Mouse (Mus musculus) midbrain, embryonic 10.5 days (tissue): ENCODE data around the gene Ahcyl2. TPM values are rescaled to one million over a fixed set of nuclear protein-coding genes. Genes with fewer than 3 reads are reported as not detected.
A peak's percentile ranks its signal among the peaks of the same experiment; 100 is the strongest.

Experiments used
- DNase-seq: peaks from one replicate; pipeline ENCODE4 v3.0.0-alpha.2; 2017; ENCODE audit warnings: low spot score
- H3K27ac ChIP-seq: fragments of 300-500 bp; sonication (generic); replicated peaks from 2 replicates; pipeline ENCODE4 v1.5.1; 2016; ENCODE audit warnings: mild to moderate bottlenecking
- H3K27me3 ChIP-seq: fragments of 300-500 bp; sonication (generic); 2 replicates; pipeline ENCODE4 v1.6.1; 2016; ENCODE audit warnings: low read depth, mild to moderate bottlenecking; ENCODE audit not compliant: poor library complexity, severe bottlenecking
- H3K36me3 ChIP-seq: fragments of 300-500 bp; sonication (generic); 2 replicates; pipeline ENCODE4 v1.6.1; 2016; ENCODE audit warnings: mild to moderate bottlenecking, moderate library complexity
- H3K4me1 ChIP-seq: fragments of 300-500 bp; sonication (generic); 2 replicates; pipeline ENCODE4 v1.6.1; 2016
- H3K4me3 ChIP-seq: fragments of 300-500 bp; sonication (generic); 2 replicates; pipeline ENCODE4 v1.5.1; 2016; ENCODE audit warnings: mild to moderate bottlenecking, moderate library complexity
- H3K9me3 ChIP-seq: fragments of 300-500 bp; sonication (generic); replicated peaks from 2 replicates; pipeline ENCODE4 v1.6.1; 2016; ENCODE audit warnings: mild to moderate bottlenecking
- WGBS: fragments of 180-500 bp; shearing (Covaris S2); methylation state at CpG from one replicate; pipeline ENCODE4 v1.1.7; 2016; 5-methylcytosine and 5-hydroxymethylcytosine counted together
- polyA plus RNA-seq: library from polyadenylated mRNA; unstranded; fragments of >200 nt; fragmentation: Nextera tagmentation; extraction: Ambion mirVana; gene quantifications from 2 replicates; pipeline ENCODE4 v1.2.1, GENCODE M21; 2016

Ahcyl2 gene
- polyA plus RNA-seq, 1 experiment from 2014 or later = 12.5 TPM

DNA sequence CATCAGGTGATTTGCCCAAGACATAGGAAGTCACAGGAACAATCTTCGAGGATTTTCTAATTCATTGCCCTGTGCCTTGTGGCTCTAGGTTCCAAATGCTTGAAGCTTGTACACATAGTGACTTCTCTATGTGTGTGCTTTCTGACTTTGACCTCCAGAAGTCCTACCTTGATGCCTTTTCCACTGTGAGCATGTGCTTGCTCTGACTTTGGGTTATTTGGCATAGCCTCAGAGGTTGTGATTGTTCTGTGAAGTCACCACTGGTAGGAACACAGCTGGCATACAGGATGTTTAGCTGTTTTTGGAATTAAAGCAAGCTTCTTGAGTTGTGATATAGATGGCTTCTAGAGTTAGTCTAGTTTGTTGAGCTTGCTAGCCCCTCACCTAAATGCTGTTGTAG is 82.3 kb downstream of the Ahcyl2 start:
- Histone ChIP-seq H3K4me1 (peaks cover 12% of the 10 kb centered on the region), H3K9me3 (no peaks in the 10 kb centered on the region), H3K36me3 (no peaks in the 10 kb centered on the region), H3K27me3 (no peaks in the 10 kb centered on the region), H3K4me3 (no peak overlapping the region), H3K27ac (no peak overlapping the region)
- WGBS = 88% methylated on average over 1 of the region's 1 CpGs
- DNase-seq = no peak

DNA sequence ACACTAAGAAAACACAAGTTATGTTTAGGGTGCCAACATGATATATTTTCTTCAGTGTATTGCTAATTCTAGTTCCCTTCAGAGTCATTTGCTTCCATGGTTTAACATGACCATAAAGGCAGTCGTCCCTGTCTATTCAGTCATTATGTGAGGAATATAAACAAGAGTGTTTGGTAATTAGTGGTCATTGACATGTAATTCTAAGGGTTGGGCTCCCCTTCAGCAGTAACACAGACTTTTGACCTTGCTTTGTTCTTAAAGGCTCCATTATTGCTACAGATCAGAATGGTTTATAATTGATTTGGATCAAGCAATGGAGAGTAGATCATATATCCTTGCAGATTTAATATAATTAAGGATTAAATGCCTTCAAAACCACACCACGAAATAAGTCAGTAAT is 82.9 kb downstream of the Ahcyl2 start:
- no peak overlapping the region for H3K27ac ChIP-seq
- 77% methylated on average over 2 of the region's 2 CpGs for WGBS

DNA sequence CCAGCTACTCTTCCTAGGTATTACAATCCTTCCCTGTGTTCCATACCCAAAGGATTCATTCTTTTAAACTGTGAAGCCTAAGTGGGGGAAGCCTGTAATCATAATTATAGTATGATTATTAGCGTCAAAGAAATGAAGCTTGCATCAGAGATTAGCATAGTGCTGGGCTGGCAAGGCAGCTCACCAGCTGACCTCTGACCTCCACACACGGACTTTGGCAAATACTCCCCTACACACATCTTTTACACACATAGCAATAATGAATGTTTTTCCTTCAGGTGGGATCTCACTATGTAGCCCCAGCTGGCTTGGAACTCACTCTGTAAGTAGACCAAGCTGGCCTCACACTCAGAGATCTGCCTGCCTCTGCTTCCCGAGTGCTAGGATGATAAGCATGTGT is 84.1 kb downstream of the Ahcyl2 start:
- Histone ChIP-seq H3K4me3 (no peak overlapping the region), H3K27ac (no peak overlapping the region), H3K27me3 (no peaks in the 10 kb centered on the region), H3K36me3 (no peaks in the 10 kb centered on the region), H3K9me3 (no peaks in the 10 kb centered on the region), H3K4me1 (peaks cover 12% of the 10 kb centered on the region)
- no peak for DNase-seq
- 84% methylated on average over 3 of the region's 3 CpGs for WGBS

More for the DNA sequence above, 82.9 kb downstream of the Ahcyl2 start:
- peaks cover 12% of the 10 kb centered on the region for H3K4me1 ChIP-seq
- no peak for DNase-seq
- H3K27me3 ChIP-seq = no peaks in the 10 kb centered on the region
- no peak overlapping the region for H3K4me3 ChIP-seq
- no peaks in the 10 kb centered on the region for H3K9me3 ChIP-seq
- no peaks in the 10 kb centered on the region for H3K36me3 ChIP-seq

DNA sequence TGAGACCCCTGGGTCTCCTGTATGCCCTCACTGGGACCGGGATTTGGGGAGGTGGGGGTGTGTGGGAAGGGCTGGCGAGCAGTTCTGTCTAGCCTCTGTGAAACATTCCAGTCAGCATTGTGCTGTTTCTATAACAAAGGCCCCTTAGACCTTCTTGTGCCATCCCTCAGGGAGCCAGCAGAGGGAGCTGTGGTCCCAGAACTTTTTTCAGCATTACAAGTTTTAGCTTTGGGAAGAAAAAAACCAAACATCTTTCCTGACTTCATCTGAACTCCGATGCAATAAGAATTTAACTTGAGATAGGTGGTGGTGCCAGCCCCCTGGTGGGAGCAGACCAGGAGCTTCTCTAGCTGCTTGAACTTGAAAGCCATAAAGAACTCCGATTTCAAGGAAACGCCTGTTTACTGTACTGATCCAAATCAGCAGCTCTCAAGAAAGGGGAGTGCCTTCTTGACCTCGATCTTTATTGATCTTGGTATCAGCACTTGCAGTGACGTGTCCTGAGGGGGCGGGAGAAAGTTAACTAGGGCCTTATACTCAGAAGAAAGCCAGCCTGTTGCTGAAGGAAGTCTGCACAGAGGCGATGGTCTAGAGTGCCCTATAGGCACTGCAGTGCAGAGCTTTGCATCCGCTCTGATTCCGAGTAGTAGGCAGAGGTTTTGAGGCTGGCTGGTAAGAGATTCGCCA is 85.5 kb downstream of the Ahcyl2 start:
- peak; percentile 80 for DNase-seq
- Histone ChIP-seq H3K36me3 (no peaks in the 10 kb centered on the region), H3K4me3 (no peak overlapping the region), H3K4me1 (peaks cover 12% of the 10 kb centered on the region), H3K27ac (peak overlapping the region; percentile 74), H3K9me3 (no peaks in the 10 kb centered on the region), H3K27me3 (no peaks in the 10 kb centered on the region)
- WGBS = 42% methylated on average over 12 of the region's 12 CpGs

DNA sequence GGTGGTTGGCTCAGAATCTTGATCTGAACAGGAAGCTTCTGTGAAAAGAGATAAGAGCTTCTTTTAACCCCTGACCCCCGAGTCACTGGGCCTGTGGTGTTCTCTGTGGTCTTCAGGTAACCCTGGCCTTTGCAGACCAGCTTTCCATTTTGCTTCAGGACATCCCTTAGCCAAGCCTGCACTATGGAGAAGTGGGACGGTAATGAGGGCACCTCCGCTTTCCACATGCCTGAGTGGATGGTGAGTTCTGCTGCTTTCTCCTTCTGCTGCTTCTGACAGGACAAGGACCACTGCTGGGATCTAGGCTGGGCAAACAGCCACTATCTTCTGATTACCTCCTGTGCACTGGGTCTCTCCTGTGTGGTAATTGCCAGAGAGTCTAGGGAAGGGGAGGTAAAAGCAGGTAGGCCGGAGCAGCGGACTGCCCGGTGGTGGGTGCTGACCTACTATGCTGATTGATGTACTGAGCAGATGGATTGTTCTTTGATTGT is 86.1 kb downstream of the Ahcyl2 start:
- H3K27ac ChIP-seq = no peak overlapping the region
- 90% methylated on average over 6 of the region's 6 CpGs for WGBS

DNA sequence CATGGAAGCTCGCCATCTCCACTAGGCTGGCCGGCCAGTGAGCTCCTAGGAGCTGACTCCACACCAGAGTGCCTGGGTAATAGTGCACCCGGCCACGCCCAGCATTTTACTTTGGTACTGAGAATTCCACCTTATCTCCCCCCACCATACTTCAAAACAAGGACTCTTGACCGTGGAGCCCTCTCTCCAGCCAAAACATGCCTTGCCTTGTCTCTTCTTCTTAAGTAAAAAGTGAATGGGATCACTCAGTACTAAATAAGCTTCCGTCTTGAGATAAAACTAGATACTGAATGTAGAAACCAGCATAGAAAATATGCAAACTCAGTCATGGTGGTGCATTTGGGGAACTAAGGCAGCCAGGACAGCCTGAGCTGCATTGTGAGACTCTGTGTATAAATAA is 90.8 kb downstream of the Ahcyl2 start:
- no peaks in the 10 kb centered on the region; the same call in 1 of the 2 replicates for H3K36me3 ChIP-seq
- H3K27ac ChIP-seq = no peak overlapping the region
- DNase-seq = no peak
- no peak overlapping the region for H3K4me3 ChIP-seq
- 75% methylated on average over 6 of the region's 6 CpGs for WGBS
- no peaks in the 10 kb centered on the region; the same call in 1 of the 2 replicates for H3K9me3 ChIP-seq
- H3K4me1 ChIP-seq = peaks cover 4% of the 10 kb centered on the region
- H3K27me3 ChIP-seq = no peaks in the 10 kb centered on the region

More for the DNA sequence above, 86.1 kb downstream of the Ahcyl2 start:
- DNase-seq = no peak
- no peak overlapping the region for H3K4me3 ChIP-seq
- H3K4me1 ChIP-seq = peaks cover 12% of the 10 kb centered on the region
- no peaks in the 10 kb centered on the region for H3K9me3 ChIP-seq
- H3K27me3 ChIP-seq = no peaks in the 10 kb centered on the region
- H3K36me3 ChIP-seq = no peaks in the 10 kb centered on the region

DNA sequence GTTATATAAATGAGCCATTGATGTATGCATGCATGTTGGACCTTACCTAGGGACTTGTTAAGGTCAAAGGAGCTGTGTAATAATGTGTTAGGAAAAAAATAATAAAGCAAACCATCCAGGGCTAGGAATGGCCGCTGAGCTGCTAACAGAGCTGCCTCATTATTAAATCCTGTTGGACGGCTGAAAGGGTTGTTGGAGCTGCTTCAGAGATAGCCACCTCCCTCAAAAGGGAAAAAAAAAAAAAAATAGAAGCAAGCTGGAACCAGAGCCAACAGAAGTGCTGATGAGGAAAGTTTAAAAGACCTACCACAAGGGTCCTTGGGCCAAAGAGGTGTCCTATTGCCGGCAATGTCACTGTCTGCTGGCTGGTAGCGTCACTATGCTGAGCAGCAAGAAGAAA is 91.5 kb downstream of the Ahcyl2 start:
- 84% methylated on average over 4 of the region's 4 CpGs for WGBS
- Histone ChIP-seq H3K9me3 (no peaks in the 10 kb centered on the region; the same call in 1 of the 2 replicates), H3K4me1 (no peaks in the 10 kb centered on the region), H3K27me3 (no peaks in the 10 kb centered on the region), H3K36me3 (no peaks in the 10 kb centered on the region; the same call in 1 of the 2 replicates), H3K4me3 (no peak overlapping the region), H3K27ac (no peak overlapping the region)
- DNase-seq = no peak

DNA sequence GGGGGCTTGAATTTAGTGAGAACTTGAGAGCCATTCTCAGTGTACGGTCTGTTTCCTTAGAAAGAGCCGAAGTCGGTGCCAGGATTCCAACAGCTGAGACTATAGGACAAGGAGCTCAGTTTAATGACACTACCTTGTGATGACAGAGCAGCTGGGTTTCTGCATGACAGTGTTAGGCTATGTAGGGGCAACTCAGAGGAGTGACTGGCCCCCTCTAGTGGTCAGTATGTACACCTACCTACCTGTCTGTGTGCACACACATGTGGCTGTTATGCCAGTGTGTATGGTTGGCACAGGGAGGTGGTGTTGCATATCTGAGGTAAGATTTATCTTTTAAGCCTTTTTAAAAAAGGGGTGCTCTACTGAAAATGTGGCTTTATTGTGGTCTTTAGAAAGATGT is 92.4 kb downstream of the Ahcyl2 start:
- no peaks in the 10 kb centered on the region; the same call in 1 of the 2 replicates for H3K9me3 ChIP-seq
- no peak overlapping the region for H3K27ac ChIP-seq
- WGBS = 91% methylated on average over 3 of the region's 3 CpGs
- H3K4me3 ChIP-seq = no peak overlapping the region
- H3K27me3 ChIP-seq = no peaks in the 10 kb centered on the region
- no peak for DNase-seq
- H3K4me1 ChIP-seq = no peaks in the 10 kb centered on the region
- H3K36me3 ChIP-seq = no peaks in the 10 kb centered on the region; the same call in 1 of the 2 replicates

DNA sequence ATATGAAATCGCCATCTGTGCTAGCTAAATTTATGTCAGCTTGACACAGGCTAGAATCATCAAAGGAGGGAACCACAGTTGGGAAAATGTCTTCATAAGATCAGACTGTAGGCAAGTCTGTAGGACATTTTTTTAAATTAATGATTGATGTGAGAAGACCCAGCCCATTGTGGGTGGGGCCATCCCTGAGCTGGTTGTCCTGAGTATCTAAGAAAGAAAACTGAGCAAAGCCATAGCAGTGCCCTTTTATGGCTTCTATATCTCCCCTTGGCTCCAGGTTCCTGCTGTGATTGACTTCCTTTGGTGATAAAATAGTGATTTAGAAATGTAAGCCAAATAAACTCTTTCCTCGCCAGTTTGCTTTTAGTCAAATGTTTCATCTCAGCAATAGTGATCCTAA is 97.1 kb downstream of the Ahcyl2 start:
- WGBS = 91% methylated on average over 2 of the region's 2 CpGs
- H3K4me1 ChIP-seq = no peaks in the 10 kb centered on the region

DNA sequence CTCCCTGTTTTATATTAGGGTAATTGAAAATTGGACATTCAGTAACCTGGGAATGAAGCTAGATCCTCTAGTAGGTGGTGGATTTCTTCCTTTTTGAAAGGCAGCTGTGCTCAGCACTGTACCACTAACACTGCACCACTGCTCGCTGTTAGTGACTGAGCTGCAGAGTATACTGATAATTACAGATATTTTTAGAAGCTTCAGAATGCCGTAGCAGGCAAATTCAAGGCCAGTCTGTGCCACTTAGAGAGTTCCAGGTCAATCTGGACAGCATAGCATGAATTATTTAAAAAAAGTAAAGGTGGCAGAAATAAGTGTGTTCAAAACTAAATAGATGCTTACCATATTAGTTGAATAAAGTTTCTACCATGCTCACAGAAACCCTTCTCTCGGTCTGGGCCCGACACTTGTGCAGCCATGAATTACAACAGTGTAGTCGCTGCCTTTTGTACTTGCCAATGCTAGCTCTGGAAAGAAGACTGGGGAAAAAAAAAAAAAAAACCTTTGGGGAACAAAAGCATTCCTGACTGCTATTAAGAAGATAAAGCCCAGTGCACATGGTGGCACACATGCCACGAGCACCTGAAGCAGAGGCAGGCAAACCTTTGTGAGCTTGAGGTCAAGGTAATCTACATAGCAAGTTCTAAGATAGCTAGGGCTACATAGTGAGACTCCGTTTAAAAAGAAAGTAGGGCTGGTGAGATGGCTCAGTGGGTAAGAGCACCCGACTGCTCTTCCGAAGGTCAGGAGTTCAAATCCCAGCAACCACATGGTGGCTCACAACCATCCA is 99.3 kb downstream of the Ahcyl2 start:
- Histone ChIP-seq H3K36me3 (peaks cover 10% of the 10 kb centered on the region), H3K9me3 (no peaks in the 10 kb centered on the region; the same call in 1 of the 2 replicates), H3K4me3 (no peak overlapping the region), H3K4me1 (no peaks in the 10 kb centered on the region), H3K27me3 (no peaks in the 10 kb centered on the region), H3K27ac (no peak overlapping the region)
- DNase-seq = no peak
- 82% methylated on average over 9 of the region's 9 CpGs for WGBS

More for the DNA sequence above, 97.1 kb downstream of the Ahcyl2 start:
- Histone ChIP-seq H3K4me3 (no peak overlapping the region), H3K27ac (no peak overlapping the region), H3K36me3 (no peaks in the 10 kb centered on the region; the same call in 1 of the 2 replicates), H3K27me3 (no peaks in the 10 kb centered on the region), H3K9me3 (no peaks in the 10 kb centered on the region; the same call in 1 of the 2 replicates)
- no peak for DNase-seq

DNA sequence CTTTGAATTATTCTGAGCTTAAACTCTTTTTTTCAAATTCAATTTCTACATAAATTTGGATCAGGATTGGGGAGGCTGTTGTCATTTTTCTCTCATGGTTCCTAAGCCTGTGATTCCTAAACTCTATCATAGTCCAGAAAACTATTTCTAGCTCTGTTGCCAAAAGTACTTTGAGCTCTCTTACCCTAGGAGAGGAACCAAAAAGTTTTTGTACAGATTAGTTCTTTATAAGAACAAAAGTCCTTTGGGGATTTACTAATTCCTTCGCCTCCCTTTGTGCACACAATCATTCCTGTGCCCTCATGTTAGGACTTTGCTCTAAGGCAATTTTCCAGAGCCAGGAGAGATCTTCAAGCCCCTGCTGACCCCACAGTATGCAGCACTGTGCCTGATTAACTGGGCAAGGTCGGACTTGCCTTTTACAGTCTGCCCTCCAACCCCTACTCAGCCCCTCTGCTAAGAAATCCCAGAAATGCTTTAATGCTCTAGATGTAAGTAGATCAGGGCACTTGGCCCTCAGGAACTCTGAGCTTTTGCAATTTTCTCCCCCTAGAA is 100.6 kb downstream of the Ahcyl2 start:
- Histone ChIP-seq H3K4me1 (no peaks in the 10 kb centered on the region), H3K27ac (no peak overlapping the region), H3K27me3 (no peaks in the 10 kb centered on the region), H3K4me3 (no peak overlapping the region), H3K36me3 (peaks cover 10% of the 10 kb centered on the region), H3K9me3 (no peaks in the 10 kb centered on the region)
- WGBS = 69% methylated on average over 2 of the region's 2 CpGs
- no peak for DNase-seq

DNA sequence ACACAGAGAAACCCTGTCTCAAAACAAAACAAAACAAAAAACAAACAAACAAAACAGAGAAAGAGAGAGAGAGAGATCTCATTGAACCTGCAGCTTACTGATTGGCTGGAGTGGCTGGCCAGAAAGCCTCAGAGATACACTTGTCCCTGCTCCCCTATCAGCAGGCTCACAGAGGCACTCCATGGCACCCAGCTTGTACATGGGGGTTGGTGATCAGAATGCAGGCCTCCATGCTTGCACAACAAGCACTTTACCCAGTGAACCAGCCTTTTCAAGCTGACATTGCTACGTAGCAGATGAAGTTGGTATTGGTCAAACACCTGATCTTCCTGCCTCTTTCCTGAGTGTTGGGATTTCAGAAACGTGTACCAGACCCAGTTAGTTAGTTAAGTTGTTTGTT is 105.8 kb downstream of the Ahcyl2 start:
- Histone ChIP-seq H3K4me3 (no peak overlapping the region), H3K27me3 (no peaks in the 10 kb centered on the region), H3K9me3 (no peaks in the 10 kb centered on the region), H3K4me1 (no peaks in the 10 kb centered on the region), H3K36me3 (peaks cover 15% of the 10 kb centered on the region), H3K27ac (no peak overlapping the region)
- WGBS = 84% methylated on average over 2 of the region's 2 CpGs
- DNase-seq = no peak

DNA sequence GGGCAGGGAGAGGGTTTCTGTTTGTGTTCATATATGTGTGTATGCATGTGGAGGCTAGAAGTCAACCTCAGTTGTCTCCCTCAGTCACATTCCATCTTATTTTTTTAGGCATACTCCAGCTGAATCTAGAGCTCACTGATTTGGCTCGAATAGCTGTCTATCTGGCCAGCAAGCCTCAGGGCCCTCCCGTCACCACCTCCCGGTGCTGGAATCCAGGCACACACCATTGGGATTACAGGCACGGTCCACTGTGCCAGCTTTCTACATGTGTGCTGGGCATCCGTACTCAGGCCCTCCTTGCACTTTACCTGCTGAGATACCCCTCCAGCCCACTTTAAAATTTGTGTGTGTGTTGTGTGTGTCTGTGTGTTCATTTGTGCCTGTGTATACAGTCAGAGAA is 107.8 kb downstream of the Ahcyl2 start:
- no peak overlapping the region for H3K27ac ChIP-seq
- H3K27me3 ChIP-seq = no peaks in the 10 kb centered on the region
- no peaks in the 10 kb centered on the region for H3K4me1 ChIP-seq
- H3K9me3 ChIP-seq = no peaks in the 10 kb centered on the region
- H3K4me3 ChIP-seq = no peak overlapping the region
- 85% methylated on average over 5 of the region's 5 CpGs for WGBS
- H3K36me3 ChIP-seq = peaks cover 23% of the 10 kb centered on the region
- no peak for DNase-seq
